Mouse (Mus musculus) 3134 (cell line): ENCODE data around the gene Ttyh2.
"Not testable (repeated sequence)": the region's sequence is repeated elsewhere in the genome, so short reads cannot be mapped to it uniquely, and the experiment has no call there.

Experiments
- DNase-seq: peaks from one replicate; pipeline ENCODE4 v3.0.0-alpha.2; 2011; ENCODE audit warnings: low spot score; ENCODE audit not compliant: insufficient read length; ENCODE audit errors: extremely low read depth

The Ttyh2 gene

DNA sequence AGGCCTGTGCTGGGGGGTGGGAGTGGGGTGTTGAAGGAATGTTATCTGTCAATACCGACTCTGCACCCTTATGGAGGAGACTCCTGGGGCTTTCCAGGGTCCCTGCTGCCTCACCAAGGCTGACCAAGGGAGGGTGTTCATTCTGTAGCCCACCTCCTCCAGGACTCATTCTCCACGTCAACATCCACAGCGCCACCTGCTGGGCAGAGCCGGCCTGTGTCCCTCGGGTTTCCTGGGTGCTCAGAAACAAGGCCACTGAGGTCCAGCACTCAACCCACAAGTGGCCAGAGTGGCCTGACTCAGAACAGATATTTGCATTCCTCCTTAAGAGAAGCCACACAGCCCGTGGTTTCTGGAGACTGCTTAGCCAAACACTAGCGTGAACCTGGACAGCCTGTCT is 17.5 kb upstream of the Ttyh2 start:
- peak; percentile 80 for DNase-seq

GRCm38 (mm10) chr11:114662161-114662560 is 13.1 kb upstream of the Ttyh2 start:
- no peak for DNase-seq

DNA sequence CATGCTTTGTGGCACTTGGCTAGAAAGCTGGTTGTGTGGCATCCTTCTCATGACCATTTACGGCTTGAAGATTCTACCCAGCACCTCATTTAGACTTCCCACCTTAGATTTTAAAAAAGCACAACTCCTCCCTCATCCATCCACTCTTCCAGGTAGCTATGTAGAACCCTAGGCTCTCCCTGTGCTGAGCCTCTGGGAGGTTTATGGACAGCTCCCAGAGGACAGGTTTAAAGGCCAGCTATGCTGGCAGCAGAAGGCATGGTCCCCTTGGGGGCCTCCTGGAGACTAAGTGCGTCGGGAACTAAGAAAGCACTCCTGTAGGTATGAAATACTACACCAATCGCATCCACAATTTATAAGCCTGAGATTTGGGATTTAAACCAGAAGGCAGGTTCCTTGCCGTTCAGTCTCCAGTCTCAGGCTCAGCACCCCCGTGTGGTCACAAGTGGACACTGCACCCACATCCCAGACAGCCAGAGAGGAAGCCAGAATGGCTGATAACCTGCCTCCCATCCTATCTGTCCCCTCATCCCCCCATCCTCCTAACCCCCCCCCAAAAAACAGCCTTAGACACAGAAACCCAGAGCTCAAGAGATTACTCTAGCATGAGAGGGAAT is 12.4 kb upstream of the Ttyh2 start:
- DNase-seq, result no peak

DNA sequence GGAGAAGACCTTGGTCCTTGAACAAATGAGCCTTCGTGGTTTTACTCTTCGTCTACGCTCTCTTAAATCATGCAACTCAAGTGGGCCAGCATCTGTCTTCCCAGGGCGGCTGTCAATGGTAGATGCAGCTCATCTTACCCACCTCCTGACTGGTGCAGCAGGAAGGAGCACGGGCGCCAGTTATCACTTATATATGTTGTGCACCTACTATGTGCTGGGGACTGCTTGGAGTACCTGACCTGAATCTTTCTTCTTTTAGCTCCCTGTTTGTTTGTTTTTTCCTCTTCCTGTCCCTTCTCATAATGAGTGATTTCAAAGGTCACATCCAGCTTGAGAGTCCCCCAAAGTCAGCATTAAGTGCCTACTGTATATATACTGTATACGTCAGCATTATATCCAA is 11.1 kb upstream of the Ttyh2 start:
- DNase-seq, result no peak

DNA sequence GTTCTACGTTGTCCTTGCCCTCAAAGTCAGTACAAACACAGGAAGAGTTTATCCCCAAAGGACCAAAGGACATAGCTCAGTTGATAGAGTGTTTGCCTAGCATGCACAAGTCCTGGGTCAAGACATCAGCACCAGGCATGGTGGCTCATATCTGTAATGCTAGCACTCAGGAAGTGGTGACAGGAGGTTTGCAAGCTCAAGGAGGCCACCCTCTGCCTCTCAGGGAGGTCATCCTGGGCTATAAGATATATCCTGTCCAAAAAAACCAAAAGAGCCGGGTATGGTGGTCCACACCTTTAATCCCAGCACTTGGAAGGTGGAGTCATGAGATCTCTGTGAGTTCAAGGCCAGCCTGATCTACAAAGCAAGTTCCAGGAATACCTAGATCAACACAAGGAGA is 9.8 kb upstream of the Ttyh2 start:
- DNase-seq, result no peak

GRCm38 (mm10) chr11:114666786-114667185 is 8.4 kb upstream of the Ttyh2 start:
- DNase-seq, result no peak

- DNase-seq, result no peak
Measured at GRCm38 (mm10) chr11:114667236-114667931, 7.8 kb upstream of the Ttyh2 start.

DNA sequence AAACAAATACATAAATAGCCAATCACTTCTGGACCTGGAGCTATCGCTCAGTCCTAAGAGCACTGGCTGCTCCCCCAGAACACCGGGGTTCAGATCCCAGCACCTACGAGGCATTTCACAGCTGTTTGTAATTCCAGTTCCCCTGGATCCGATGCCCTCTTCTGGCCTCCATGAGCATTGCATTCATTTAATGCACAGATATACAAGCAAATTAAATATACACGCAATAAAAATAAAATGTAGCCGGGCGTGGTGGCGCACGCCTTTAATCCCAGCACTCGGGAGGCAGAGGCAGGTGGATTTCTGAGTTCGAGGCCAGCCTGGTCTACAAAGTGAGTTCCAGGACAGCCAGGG is 7.3 kb upstream of the Ttyh2 start:
- DNase-seq, result peak; percentile 41

DNA sequence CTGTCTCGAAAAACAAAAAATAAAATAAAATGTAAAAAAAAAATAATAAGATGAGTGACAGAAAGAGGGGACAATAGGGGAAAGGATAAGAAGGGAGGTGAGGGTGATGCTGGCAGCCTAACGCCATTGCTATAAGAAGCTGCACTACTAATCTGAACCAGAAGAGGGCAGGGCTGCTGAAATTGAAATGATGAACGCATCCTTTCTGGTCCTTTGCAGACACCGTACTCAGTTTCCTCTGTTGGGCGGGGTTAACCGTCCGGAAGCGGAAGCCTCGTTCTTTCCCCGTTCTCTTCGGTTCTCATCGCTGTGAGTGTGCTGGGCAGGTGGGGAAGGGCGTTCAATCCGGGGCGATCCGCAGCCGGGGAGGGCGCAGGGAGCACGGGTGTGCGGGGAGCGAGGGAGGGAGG is 6.9 kb upstream of the Ttyh2 start, which contains the start of gene Rpl38:
Rpl38 (plus strand) TSS at position 224 of the 410 bp plus-strand sequence.
- DNase-seq, result no peak

DNA sequence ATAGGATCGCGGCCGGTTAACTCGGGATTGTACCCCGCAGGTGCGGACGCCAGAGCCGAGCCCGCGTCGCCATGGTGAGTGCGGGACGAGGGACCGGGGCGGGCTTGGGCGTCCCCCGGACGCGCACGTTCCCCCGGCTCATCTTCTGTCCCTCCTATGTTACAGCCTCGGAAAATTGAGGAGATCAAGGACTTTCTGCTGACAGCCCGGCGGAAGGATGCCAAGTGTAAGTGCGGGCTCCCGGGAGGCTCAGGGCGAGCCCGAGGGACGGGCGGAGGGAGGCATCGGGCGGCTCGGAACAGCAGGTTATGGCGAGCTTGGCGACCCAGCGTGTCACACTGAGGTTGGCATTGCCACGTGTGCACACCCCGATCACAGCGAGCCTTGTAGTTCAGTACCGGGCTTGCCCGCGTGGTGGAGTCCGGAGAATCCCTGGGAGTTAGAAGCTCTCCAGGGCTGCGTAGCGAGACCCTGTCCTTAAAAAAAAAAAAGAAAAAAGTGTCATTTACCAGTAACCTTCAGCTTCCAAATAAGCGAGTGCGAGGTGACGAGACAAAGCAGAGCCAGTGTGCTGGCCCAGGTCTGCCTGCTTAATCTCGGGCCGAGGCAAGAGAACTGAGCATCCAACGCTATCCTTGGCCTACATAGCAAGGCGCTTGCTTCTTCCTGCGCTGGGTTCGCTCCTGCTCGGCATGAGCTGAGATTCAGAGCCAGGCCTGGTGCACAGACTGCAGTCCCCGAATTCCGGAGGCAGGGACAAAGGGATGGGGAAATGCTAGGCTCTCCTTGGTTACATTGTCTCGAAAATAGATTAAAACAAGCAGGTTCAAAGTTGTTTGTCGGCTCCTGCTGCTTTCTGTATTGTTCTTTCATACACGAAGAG is 6.2 kb upstream of the Ttyh2 start:
- peak; percentile 80 for DNase-seq

GRCm38 (mm10) chr11:114669651-114670168 is 5.5 kb upstream of the Ttyh2 start:
- DNase-seq, result peak; percentile 62

DNA sequence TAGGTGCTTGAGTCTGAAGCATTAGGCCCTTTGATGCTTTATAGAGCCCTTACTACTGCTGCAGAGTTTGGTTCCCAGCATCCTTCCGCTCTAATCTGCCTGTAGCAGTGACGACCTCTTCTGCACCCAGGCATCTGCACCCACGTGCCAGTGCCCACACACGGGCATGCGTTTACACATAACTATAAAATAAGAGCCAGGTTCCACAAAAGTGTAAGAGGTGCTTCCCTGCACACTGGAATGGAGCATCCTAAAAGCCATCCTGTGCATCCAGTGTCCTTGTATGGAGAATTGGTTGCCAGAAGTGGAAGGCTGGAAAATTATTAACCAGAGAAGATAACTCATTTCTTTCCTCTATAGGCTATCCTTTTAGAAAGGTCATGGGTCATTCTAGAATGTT is 4.1 kb upstream of the Ttyh2 start:
- DNase-seq, result no peak

GRCm38 (mm10) chr11:114672794-114673718 is 2.2 kb upstream of the Ttyh2 start:
- peak; percentile 79 for DNase-seq

DNA sequence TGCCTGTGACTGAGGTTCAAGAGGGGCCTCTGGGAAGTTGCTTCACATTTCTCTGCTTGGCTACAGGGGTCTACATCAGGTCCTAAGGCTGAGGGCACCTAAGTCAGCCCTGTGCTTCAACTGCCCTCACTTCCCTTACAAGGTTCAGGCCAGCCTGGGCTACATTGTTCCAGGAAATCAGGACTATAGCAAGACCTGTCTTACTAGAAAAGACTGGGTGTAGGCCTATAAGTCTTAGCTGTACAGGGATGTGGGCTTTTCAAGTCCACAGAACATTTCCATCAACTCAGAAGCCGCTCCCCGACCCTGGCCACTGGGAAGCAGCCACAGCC is 1.5 kb upstream of the Ttyh2 start:
- DNase-seq, result no peak

DNA sequence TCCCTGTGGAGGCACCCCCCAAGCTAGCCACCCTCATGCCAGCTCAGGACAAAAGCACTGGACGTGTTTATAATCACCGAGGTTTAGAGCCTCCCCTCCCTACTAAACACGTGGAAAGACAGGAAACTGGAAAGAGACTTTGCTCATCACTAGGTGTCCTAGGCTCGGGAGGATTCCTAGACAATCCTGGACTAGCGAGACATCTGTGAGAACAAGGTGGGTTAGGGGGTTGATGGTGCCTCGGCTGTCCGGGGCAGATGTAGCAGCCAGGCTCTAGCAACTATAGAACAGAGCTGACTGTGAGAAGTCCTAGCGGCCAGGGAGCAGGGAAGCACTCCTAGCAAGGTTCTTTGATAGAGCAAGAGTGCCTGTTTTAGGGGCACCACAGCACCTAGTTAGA is 1.1 kb upstream of the Ttyh2 start:
- no peak for DNase-seq

- not testable (repeated sequence) for DNase-seq
Measured at GRCm38 (mm10) chr11:114674796-114675195, 435 bp upstream of the Ttyh2 start.

- DNase-seq, result peak; percentile 80
Measured at GRCm38 (mm10) chr11:114675826-114676401, 683 bp downstream of the Ttyh2 start.

GRCm38 (mm10) chr11:114676431-114676830 is 1.2 kb downstream of the Ttyh2 start:
- peak; percentile 75 for DNase-seq

GRCm38 (mm10) chr11:114676896-114677530 is 1.8 kb downstream of the Ttyh2 start:
- DNase-seq, result no peak

- DNase-seq, result no peak
Measured at GRCm38 (mm10) chr11:114679582-114679981, 4.4 kb downstream of the Ttyh2 start.
